Mouse (Mus musculus) kidney, postnatal 36 days (tissue): ENCODE results near the gene Slc35c2.

Experiments used
- DNase-seq, 2 experiments: peaks; one replicate each; pipeline ENCODE4 v3.0.0; 2021 to 2022; ENCODE audit warnings: mixed read lengths in 2 of 2

Slc35c2 gene

GRCm38 (mm10) chr2:165287202-165287984 lies at the start of gene Slc35c2:
TSS of gene Slc35c2 (minus strand) at chr2:165287869.
- peak; percentile 93 to 97 for DNase-seq

GRCm38 (mm10) chr2:165337191-165337590 lies 49.5 kb upstream of the Slc35c2 start:
- peak; percentile 76 to 92 for DNase-seq

- peak in 1 of 2 experiments; percentile 27 for DNase-seq
Measured at GRCm38 (mm10) chr2:165332610-165333210, 45.0 kb upstream of the Slc35c2 start.

GRCm38 (mm10) chr2:165329703-165330102 lies 42.0 kb upstream of the Slc35c2 start:
- no peak for DNase-seq

- DNase-seq, result no peak
Measured at GRCm38 (mm10) chr2:165328746-165329145, 41.1 kb upstream of the Slc35c2 start.

- DNase-seq, result peak in 1 of 2 experiments; percentile 1
Measured at GRCm38 (mm10) chr2:165327386-165327785, 39.7 kb upstream of the Slc35c2 start.

GRCm38 (mm10) chr2:165326304-165327190 lies 38.9 kb upstream of the Slc35c2 start, which contains the start of gene Elmo2:
TSS of gene Elmo2 (minus strand) at chr2:165326479.
- peak; percentile 97 to 98 for DNase-seq

GRCm38 (mm10) chr2:165325521-165326303 lies 38.0 kb upstream of the Slc35c2 start:
- peak in 1 of 2 experiments; percentile 59 for DNase-seq

- peak; percentile 38 to 47 for DNase-seq
Measured at GRCm38 (mm10) chr2:165323928-165324327, 36.3 kb upstream of the Slc35c2 start.

- no peak for DNase-seq
Measured at GRCm38 (mm10) chr2:165323484-165323883, 35.8 kb upstream of the Slc35c2 start.

- DNase-seq, result no peak
Measured at GRCm38 (mm10) chr2:165321981-165322735, 34.5 kb upstream of the Slc35c2 start.

GRCm38 (mm10) chr2:165321381-165321888 lies 33.8 kb upstream of the Slc35c2 start:
- DNase-seq, result no peak

GRCm38 (mm10) chr2:165320531-165321150 lies 33.0 kb upstream of the Slc35c2 start:
- peak; percentile 50 to 51 for DNase-seq

- no peak for DNase-seq
Measured at GRCm38 (mm10) chr2:165319503-165319902, 31.8 kb upstream of the Slc35c2 start.

- DNase-seq, result no peak
Measured at GRCm38 (mm10) chr2:165318941-165319340, 31.3 kb upstream of the Slc35c2 start.

GRCm38 (mm10) chr2:165317621-165318263 lies 30.1 kb upstream of the Slc35c2 start:
- no peak for DNase-seq

GRCm38 (mm10) chr2:165316837-165317473 lies 29.3 kb upstream of the Slc35c2 start:
- DNase-seq, result peak; percentile 76 to 79

- no peak for DNase-seq
Measured at GRCm38 (mm10) chr2:165316204-165316603, 28.5 kb upstream of the Slc35c2 start.

GRCm38 (mm10) chr2:165314197-165314596 lies 26.5 kb upstream of the Slc35c2 start:
- DNase-seq, result peak; percentile 43 to 57

- no peak for DNase-seq
Measured at GRCm38 (mm10) chr2:165312381-165312780, 24.7 kb upstream of the Slc35c2 start.
